In genomic region chr16:58481906-58482270, GRCm38 (mm10) we compare ENCODE assay signal across 11 mouse cellular contexts. TPM values are rescaled to one million over a fixed set of nuclear protein-coding genes. Genes with fewer than 3 reads are reported as not detected.
A peak's percentile ranks its signal among the peaks of the same experiment; 100 is the strongest.
DNase-seq lines count a peak whose midpoint lies in the region; ATAC-seq and TF ChIP-seq lines count a peak whose summit lies in the region.
"Had no signal": no experiment of that assay in that cellular context is flagged by ENCODE, and none has a peak within 500 bp of the region (broad histone marks: within the 10 kb centered on the region; RNA-seq: fewer than 3 reads in every experiment).

No protein-coding gene starts in this region.

- 91% methylated on average over 5 of the region's 5 CpGs for WGBS in forebrain, postnatal 0 days
- 85% methylated on average over 5 of the region's 5 CpGs for WGBS in forebrain, embryonic 16.5 days
- 69% methylated on average over 5 of the region's 5 CpGs for WGBS in kidney, embryonic 14.5 days
- WGBS in lung, postnatal 0 days, result 30% methylated on average over 5 of the region's 5 CpGs
- 67% methylated on average over 5 of the region's 5 CpGs for WGBS in stomach, embryonic 16.5 days
- WGBS in midbrain, embryonic 14.5 days, result 80% methylated on average over 5 of the region's 5 CpGs

- H3K4me1 ChIP-seq in forebrain, postnatal 0 days (ENCODE audit: insufficient read depth), result no peaks in the 10 kb centered on the region
- H3K4me1 ChIP-seq in forebrain, embryonic 16.5 days (replicated peaks; ENCODE audit: control insufficient read depth, insufficient read depth, low read length), result no peaks in the 10 kb centered on the region
- H3K4me1 ChIP-seq in kidney, embryonic 14.5 days (ENCODE audit: control insufficient read depth, insufficient read depth, low read length), result peaks cover 14% of the 10 kb centered on the region
- peaks cover 10% of the 10 kb centered on the region; the same call in 1 of the 2 replicates for H3K4me1 ChIP-seq in lung, postnatal 0 days (ENCODE audit: insufficient read depth, low read depth, low read length)
- H3K4me1 ChIP-seq in stomach, embryonic 16.5 days (ENCODE audit: control insufficient read depth, insufficient read depth, low read length), result no peaks in the 10 kb centered on the region
- H3K4me1 ChIP-seq in midbrain, embryonic 14.5 days (ENCODE audit: control insufficient read depth, insufficient read depth, low read length), result no peaks in the 10 kb centered on the region

- no peaks in the 10 kb centered on the region for H3K27me3 ChIP-seq in forebrain, postnatal 0 days (ENCODE audit: insufficient read depth, low read length)
- no peaks in the 10 kb centered on the region for H3K27me3 ChIP-seq in forebrain, embryonic 16.5 days (replicated peaks; ENCODE audit: control insufficient read depth, insufficient read depth, low read length)
- no peaks in the 10 kb centered on the region for H3K27me3 ChIP-seq in kidney, embryonic 14.5 days (ENCODE audit: control insufficient read depth, insufficient read depth, low read length)
- no peaks in the 10 kb centered on the region for H3K27me3 ChIP-seq in lung, postnatal 0 days (replicated peaks; ENCODE audit: insufficient read depth, low read length)
- H3K27me3 ChIP-seq in stomach, embryonic 16.5 days (ENCODE audit: control insufficient read depth, insufficient read depth, low read length), result no peaks in the 10 kb centered on the region
- H3K27me3 ChIP-seq in midbrain, embryonic 14.5 days (ENCODE audit: control insufficient read depth, insufficient read depth, low read length), result no peaks in the 10 kb centered on the region

- ATAC-seq in forebrain, postnatal 0 days, result peak; percentile 2; the same call in 1 of the 2 replicates
- ATAC-seq in forebrain, embryonic 16.5 days, result no peak
- ATAC-seq in kidney, embryonic 14.5 days (ENCODE audit: low FRiP score, low TSS enrichment), result no peak
- no peak for ATAC-seq in lung, postnatal 0 days
- no peak for ATAC-seq in stomach, embryonic 16.5 days (ENCODE audit: insufficient read depth, low FRiP score)
- ATAC-seq in midbrain, embryonic 14.5 days (ENCODE audit: low FRiP score, low TSS enrichment), result no peak
- ATAC-seq: activated CD4-positive, CD25-positive, alpha-beta regulatory T cell, adult 4 months had no signal

- H3K4me3 ChIP-seq in forebrain, postnatal 0 days (ENCODE audit: low read depth, low read length), result no peak overlapping the region
- no peak overlapping the region for H3K4me3 ChIP-seq in forebrain, embryonic 16.5 days (replicated peaks; ENCODE audit: low read length)
- no peak overlapping the region for H3K4me3 ChIP-seq in kidney, embryonic 14.5 days (ENCODE audit: low read length)
- H3K4me3 ChIP-seq in lung, postnatal 0 days (ENCODE audit: low read depth, low read length), result no peak overlapping the region
- no peak overlapping the region for H3K4me3 ChIP-seq in stomach, embryonic 16.5 days (replicated peaks; ENCODE audit: low read length)
- no peak overlapping the region for H3K4me3 ChIP-seq in midbrain, embryonic 14.5 days (replicated peaks; ENCODE audit: low read depth, low read length)

- H3K9ac ChIP-seq in forebrain, postnatal 0 days, result no peak overlapping the region
- H3K9ac ChIP-seq in forebrain, embryonic 16.5 days (replicated peaks; ENCODE audit: low read depth, low read length), result no peak overlapping the region
- H3K9ac ChIP-seq in kidney, embryonic 14.5 days (ENCODE audit: low read depth, low read length), result no peak overlapping the region
- H3K9ac ChIP-seq in lung, postnatal 0 days (replicated peaks; ENCODE audit: low read depth), result no peak overlapping the region
- H3K9ac ChIP-seq in stomach, embryonic 16.5 days (ENCODE audit: low read length), result no peak overlapping the region
- no peak overlapping the region for H3K9ac ChIP-seq in midbrain, embryonic 14.5 days (replicated peaks; ENCODE audit: low read length)

- H3K27ac ChIP-seq in forebrain, postnatal 0 days (ENCODE audit: low read depth, low read length), result no peak overlapping the region
- H3K27ac ChIP-seq in forebrain, embryonic 16.5 days (ENCODE audit: low read length), result no peak overlapping the region
- H3K27ac ChIP-seq in kidney, embryonic 14.5 days (ENCODE audit: low read depth, low read length), result peak overlapping the region; percentile 63
- peak overlapping the region; percentile 74 for H3K27ac ChIP-seq in lung, postnatal 0 days (ENCODE audit: low read length)
- peak overlapping the region; percentile 17; the same call in 1 of the 2 replicates for H3K27ac ChIP-seq in stomach, embryonic 16.5 days (ENCODE audit: low read length)
- H3K27ac ChIP-seq in midbrain, embryonic 14.5 days (replicated peaks; ENCODE audit: low read depth, low read length), result no peak overlapping the region

- H3K36me3 ChIP-seq in forebrain, postnatal 0 days (ENCODE audit: insufficient read depth), result no peaks in the 10 kb centered on the region
- H3K36me3 ChIP-seq in forebrain, embryonic 16.5 days (ENCODE audit: control insufficient read depth, insufficient read depth), result no peaks in the 10 kb centered on the region
- peaks cover 25% of the 10 kb centered on the region for H3K36me3 ChIP-seq in kidney, embryonic 14.5 days (ENCODE audit: control insufficient read depth, insufficient read depth, low read length)
- H3K36me3 ChIP-seq in lung, postnatal 0 days (ENCODE audit: insufficient read depth, low read length), result peaks cover 5% of the 10 kb centered on the region; the same call in 1 of the 2 replicates
- no peaks in the 10 kb centered on the region for H3K36me3 ChIP-seq in stomach, embryonic 16.5 days (ENCODE audit: control insufficient read depth, insufficient read depth, low read length)
- H3K36me3 ChIP-seq in midbrain, embryonic 14.5 days (ENCODE audit: control insufficient read depth, insufficient read depth, low read length), result no peaks in the 10 kb centered on the region

- no peak for TF ChIP-seq EP300 in lung, postnatal 0 days (IDR thresholded peaks at IDR 0.05)

- TF ChIP-seq CTCF in forebrain, postnatal 0 days (IDR thresholded peaks at IDR 0.05; ENCODE audit: low read depth), result no peak
- no peak for TF ChIP-seq CTCF in lung, postnatal 0 days (IDR thresholded peaks at IDR 0.05)

- H3K4me2 ChIP-seq in forebrain, postnatal 0 days (ENCODE audit: low read depth), result no peak overlapping the region
- H3K4me2 ChIP-seq in forebrain, embryonic 16.5 days (ENCODE audit: low read length), result no peak overlapping the region
- no peak overlapping the region for H3K4me2 ChIP-seq in kidney, embryonic 14.5 days (replicated peaks; ENCODE audit: low read depth, low read length)
- H3K4me2 ChIP-seq in lung, postnatal 0 days (replicated peaks; ENCODE audit: low read depth, low read length), result no peak overlapping the region
- H3K4me2 ChIP-seq in stomach, embryonic 16.5 days (ENCODE audit: low read depth, low read length), result no peak overlapping the region
- H3K4me2 ChIP-seq in midbrain, embryonic 14.5 days (ENCODE audit: low read length), result no peak overlapping the region

- DNase-seq in forebrain, postnatal 0 days, result no peak
- no peak for DNase-seq in kidney, postnatal 10 days
- DNase-seq in lung, postnatal 0 days (ENCODE audit: low spot score), result peak; percentile 39
- DNase-seq in lung, adult 18-20 months, result no peak
- DNase-seq in midbrain, embryonic 14.5 days, result no peak
- DNase-seq: layer of hippocampus, postnatal 36 days; thymus, adult 18-20 months had no signal

- H3K9me3 ChIP-seq in forebrain, postnatal 0 days (ENCODE audit: low read length), result peaks cover 6% of the 10 kb centered on the region; the same call in 1 of the 2 replicates
- no peaks in the 10 kb centered on the region for H3K9me3 ChIP-seq in forebrain, embryonic 16.5 days (ENCODE audit: control insufficient read depth, low read length)
- H3K9me3 ChIP-seq in kidney, embryonic 14.5 days (ENCODE audit: control insufficient read depth, low read length), result 0 out of 2 replicates have a peak, but pooled peaks cover 4% of the 10 kb centered on the region
- no peaks in the 10 kb centered on the region for H3K9me3 ChIP-seq in lung, postnatal 0 days (ENCODE audit: low read length)
- H3K9me3 ChIP-seq in stomach, embryonic 16.5 days (replicated peaks; ENCODE audit: control insufficient read depth, low read length), result peaks cover 9% of the 10 kb centered on the region; the same call in 1 of the 2 replicates
- H3K9me3 ChIP-seq in midbrain, embryonic 14.5 days (ENCODE audit: control insufficient read depth, low read length), result no peaks in the 10 kb centered on the region

RNA-seq across cellular contexts. Expression of gene St3gal6, which starts 42.2 kb away (rescaled TPM):
- total RNA-seq in forebrain, postnatal 0 days (2014; rRNA removed), result 3.9 and 12.6 TPM in 2 replicates
- 12.7 and 14.9 TPM in 2 replicates for polyA plus RNA-seq in forebrain, postnatal 0 days (2015; fragmentation: Nextera tagmentation; extraction: Ambion mirVana)
- polyA plus RNA-seq in forebrain, embryonic 16.5 days (2015; fragmentation: Nextera tagmentation; extraction: Ambion mirVana), result 6.7 and 8.0 TPM in 2 replicates
- polyA plus RNA-seq in kidney, embryonic 14.5 days (2014; fragmentation: Nextera tagmentation; extraction: Ambion mirVana), result 46.9 and 56.9 TPM in 2 replicates
- polyA plus RNA-seq in lung, postnatal 0 days (2015; fragmentation: Nextera tagmentation; extraction: Ambion mirVana), result 52.3 and 56.0 TPM in 2 replicates
- polyA plus RNA-seq in stomach, embryonic 16.5 days (2015; fragmentation: Nextera tagmentation; extraction: Ambion mirVana), result 11.7 and 14.7 TPM in 2 replicates
- polyA plus RNA-seq in midbrain, embryonic 14.5 days (2014; fragmentation: Nextera tagmentation; extraction: Ambion mirVana), result 8.3 and 8.5 TPM in 2 replicates

Comparison
In these comparisons a context has a peak if more than half of its experiments do, and no peak if none do; other contexts are left out.
1. H3K27ac ChIP-seq: peak in kidney, embryonic 14.5 days (single experiment), lung, postnatal 0 days (single experiment) and stomach, embryonic 16.5 days (single experiment); none in forebrain, postnatal 0 days (single experiment), forebrain, embryonic 16.5 days (single experiment) and midbrain, embryonic 14.5 days (single experiment).